19 mouse cellular contexts compared by ENCODE assay signal in the genomic region with DNA sequence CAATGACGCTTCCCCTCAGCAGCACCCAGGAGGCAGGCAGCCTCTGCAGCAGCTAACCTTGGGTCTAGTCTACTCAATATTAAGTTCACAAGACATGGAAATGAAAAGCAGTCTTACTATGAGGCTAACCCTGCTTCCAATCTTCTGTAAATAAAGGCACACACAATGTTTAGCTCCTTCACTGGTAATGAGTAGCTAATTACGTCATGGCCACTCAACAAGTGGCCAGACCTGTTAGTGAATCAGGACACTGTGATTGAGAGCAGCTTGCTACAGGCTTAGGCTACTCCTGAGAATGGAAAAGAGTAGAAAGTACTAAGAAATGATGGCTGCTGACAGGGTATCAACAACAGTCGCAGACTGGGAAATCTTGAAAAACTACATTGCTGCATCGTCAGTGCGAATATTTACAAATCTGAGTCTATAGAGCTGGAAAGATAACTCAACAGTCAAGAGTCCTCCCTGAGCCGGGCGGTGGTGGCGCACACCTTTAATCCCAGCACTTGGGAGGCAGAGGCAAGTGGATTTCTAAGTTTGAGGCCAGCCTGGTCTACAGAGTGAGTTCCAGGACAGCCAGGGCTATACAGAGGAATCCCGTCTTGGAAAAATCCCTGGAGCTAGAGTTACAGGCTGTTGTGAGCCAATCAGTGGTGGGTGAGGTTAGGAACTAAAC. TPM values are rescaled to one million over a fixed set of nuclear protein-coding genes. Genes with fewer than 3 reads are reported as not detected.
DNase-seq lines count a peak whose midpoint lies in the region; ATAC-seq and TF ChIP-seq lines count a peak whose summit lies in the region.
"Had no signal": no experiment of that assay in that cellular context is flagged by ENCODE, and none has a peak within 500 bp of the region (broad histone marks: within the 10 kb centered on the region; RNA-seq: fewer than 3 reads in every experiment).

No protein-coding gene starts in this region.

- no peaks in the 10 kb centered on the region for H3K27me3 ChIP-seq in intestine, embryonic 15.5 days (replicated peaks)
- no peaks in the 10 kb centered on the region for H3K27me3 ChIP-seq in intestine, postnatal 0 days (replicated peaks; ENCODE audit: control insufficient read depth, insufficient read depth, low read length)
- H3K27me3 ChIP-seq in midbrain, embryonic 11.5 days (ENCODE audit: control insufficient read depth, insufficient read depth, low read length): no peaks in the 10 kb centered on the region
- no peaks in the 10 kb centered on the region for H3K27me3 ChIP-seq in midbrain, embryonic 10.5 days (ENCODE audit: low read depth, poor library complexity, severe bottlenecking)
- H3K27me3 ChIP-seq in stomach, embryonic 14.5 days (ENCODE audit: control insufficient read depth, insufficient read depth, low read length): no peaks in the 10 kb centered on the region
- no peaks in the 10 kb centered on the region for H3K27me3 ChIP-seq in hindbrain, embryonic 13.5 days
- no peaks in the 10 kb centered on the region for H3K27me3 ChIP-seq in midbrain, postnatal 0 days (ENCODE audit: insufficient read depth, low read length)
- H3K27me3 ChIP-seq: embryonic facial prominence, embryonic 13.5 days; forebrain, embryonic 12.5 days; heart, embryonic 12.5 days had no signal

- WGBS in intestine, embryonic 15.5 days: 77% methylated on average over 9 of the region's 9 CpGs
- WGBS in intestine, postnatal 0 days: 71% methylated on average over 9 of the region's 9 CpGs
- WGBS in midbrain, embryonic 11.5 days: 95% methylated on average over 9 of the region's 9 CpGs
- 94% methylated on average over 9 of the region's 9 CpGs for WGBS in midbrain, embryonic 10.5 days
- WGBS in stomach, embryonic 14.5 days: 67% methylated on average over 9 of the region's 9 CpGs
- 96% methylated on average over 9 of the region's 9 CpGs for WGBS in hindbrain, embryonic 13.5 days
- 96% methylated on average over 9 of the region's 9 CpGs for WGBS in midbrain, postnatal 0 days

- no peaks in the 10 kb centered on the region for H3K36me3 ChIP-seq in intestine, embryonic 15.5 days
- H3K36me3 ChIP-seq in intestine, postnatal 0 days (ENCODE audit: control insufficient read depth, insufficient read depth): no peaks in the 10 kb centered on the region
- H3K36me3 ChIP-seq in midbrain, embryonic 11.5 days (ENCODE audit: control insufficient read depth, insufficient read depth, low read length): no peaks in the 10 kb centered on the region
- H3K36me3 ChIP-seq in midbrain, embryonic 10.5 days: no peaks in the 10 kb centered on the region; the same call in 1 of the 2 replicates
- no peaks in the 10 kb centered on the region for H3K36me3 ChIP-seq in stomach, embryonic 14.5 days (ENCODE audit: control insufficient read depth, insufficient read depth, low read length)
- no peaks in the 10 kb centered on the region for H3K36me3 ChIP-seq in hindbrain, embryonic 13.5 days
- H3K36me3 ChIP-seq in midbrain, postnatal 0 days (ENCODE audit: insufficient read depth, low read length): no peaks in the 10 kb centered on the region
- H3K36me3 ChIP-seq: embryonic facial prominence, embryonic 13.5 days; forebrain, embryonic 12.5 days had no signal

- H3K4me2 ChIP-seq in intestine, embryonic 15.5 days (replicated peaks): no peak overlapping the region
- H3K4me2 ChIP-seq in intestine, postnatal 0 days (replicated peaks; ENCODE audit: low read depth): no peak overlapping the region
- H3K4me2 ChIP-seq in midbrain, embryonic 11.5 days: no peak overlapping the region
- H3K4me2 ChIP-seq in stomach, embryonic 14.5 days (replicated peaks; ENCODE audit: low read depth, low read length): no peak overlapping the region
- H3K4me2 ChIP-seq in hindbrain, embryonic 13.5 days: no peak overlapping the region
- H3K4me2 ChIP-seq in midbrain, postnatal 0 days (ENCODE audit: low read depth, low read length, poor library complexity, severe bottlenecking): no peak overlapping the region
- H3K4me2 ChIP-seq: embryonic facial prominence, embryonic 13.5 days; forebrain, embryonic 12.5 days; heart, embryonic 12.5 days had no signal

- H3K9me3 ChIP-seq in intestine, embryonic 15.5 days: no peaks in the 10 kb centered on the region
- no peaks in the 10 kb centered on the region for H3K9me3 ChIP-seq in intestine, postnatal 0 days (ENCODE audit: control insufficient read depth)
- no peaks in the 10 kb centered on the region for H3K9me3 ChIP-seq in midbrain, embryonic 11.5 days (ENCODE audit: control insufficient read depth, low read length)
- H3K9me3 ChIP-seq in midbrain, embryonic 10.5 days (replicated peaks): peaks cover 6% of the 10 kb centered on the region; the same call in 1 of the 2 replicates
- no peaks in the 10 kb centered on the region for H3K9me3 ChIP-seq in stomach, embryonic 14.5 days (ENCODE audit: control insufficient read depth, low read depth, low read length)
- H3K9me3 ChIP-seq in hindbrain, embryonic 13.5 days: peaks cover 4% of the 10 kb centered on the region; the same call in 1 of the 2 replicates
- 0 out of 2 replicates have a peak, but pooled peaks cover 3% of the 10 kb centered on the region for H3K9me3 ChIP-seq in midbrain, postnatal 0 days (ENCODE audit: low read length)
- H3K9me3 ChIP-seq: forebrain, embryonic 12.5 days had no signal

- peak; percentile 23 for DNase-seq in midbrain, embryonic 11.5 days (ENCODE audit: low spot score, missing footprints)
- DNase-seq in midbrain, embryonic 10.5 days (ENCODE audit: low spot score): no peak
- peak; percentile 42 for DNase-seq in yolk sac, embryonic 10.5 days (ENCODE audit: low spot score)
- DNase-seq in midbrain, postnatal 0 days (ENCODE audit: low spot score): no peak
- DNase-seq: adrenal gland, postnatal 10 days; cerebellum, adult 11 months; cerebellum, adult 9-10 months; cerebellum, postnatal 25 days; gastrocnemius, postnatal 14 days; heart, postnatal 36 days had no signal

- no peak overlapping the region for H3K27ac ChIP-seq in intestine, embryonic 15.5 days
- H3K27ac ChIP-seq in intestine, postnatal 0 days (ENCODE audit: low read depth, low read length): no peak overlapping the region
- no peak overlapping the region for H3K27ac ChIP-seq in midbrain, embryonic 11.5 days (ENCODE audit: low read depth, low read length)
- no peak overlapping the region for H3K27ac ChIP-seq in midbrain, embryonic 10.5 days (replicated peaks)
- H3K27ac ChIP-seq in stomach, embryonic 14.5 days (ENCODE audit: low read length): no peak overlapping the region
- H3K27ac ChIP-seq in hindbrain, embryonic 13.5 days: no peak overlapping the region
- H3K27ac ChIP-seq in midbrain, postnatal 0 days (ENCODE audit: low read depth, low read length): no peak overlapping the region
- H3K27ac ChIP-seq: embryonic facial prominence, embryonic 13.5 days; forebrain, embryonic 12.5 days had no signal

- TF ChIP-seq CTCF in intestine, postnatal 0 days (IDR thresholded peaks at IDR 0.05; ENCODE audit: low read depth): no peak
- no peak for TF ChIP-seq CTCF in midbrain, postnatal 0 days (IDR thresholded peaks at IDR 0.05)

- no peak overlapping the region for H3K4me3 ChIP-seq in intestine, embryonic 15.5 days (replicated peaks)
- no peak overlapping the region for H3K4me3 ChIP-seq in intestine, postnatal 0 days (ENCODE audit: low read depth, low read length)
- H3K4me3 ChIP-seq in midbrain, embryonic 11.5 days (ENCODE audit: low read depth, low read length): no peak overlapping the region
- H3K4me3 ChIP-seq in midbrain, embryonic 10.5 days: no peak overlapping the region
- H3K4me3 ChIP-seq in stomach, embryonic 14.5 days (ENCODE audit: low read depth, low read length): no peak overlapping the region
- no peak overlapping the region for H3K4me3 ChIP-seq in hindbrain, embryonic 13.5 days
- H3K4me3 ChIP-seq in midbrain, postnatal 0 days (ENCODE audit: low read depth, low read length): no peak overlapping the region
- H3K4me3 ChIP-seq: embryonic facial prominence, embryonic 13.5 days; forebrain, embryonic 12.5 days; heart, embryonic 12.5 days had no signal

- H3K9ac ChIP-seq in intestine, embryonic 15.5 days: no peak overlapping the region
- H3K9ac ChIP-seq in intestine, postnatal 0 days (ENCODE audit: low read depth, low read length): no peak overlapping the region
- no peak overlapping the region for H3K9ac ChIP-seq in midbrain, embryonic 11.5 days (ENCODE audit: low read length)
- H3K9ac ChIP-seq in stomach, embryonic 14.5 days (replicated peaks; ENCODE audit: low read depth, low read length): no peak overlapping the region
- H3K9ac ChIP-seq in hindbrain, embryonic 13.5 days: no peak overlapping the region
- no peak overlapping the region for H3K9ac ChIP-seq in midbrain, postnatal 0 days (replicated peaks; ENCODE audit: low read length, poor library complexity, severe bottlenecking)
- H3K9ac ChIP-seq: embryonic facial prominence, embryonic 13.5 days; forebrain, embryonic 12.5 days; heart, embryonic 12.5 days had no signal

- no peaks in the 10 kb centered on the region for H3K4me1 ChIP-seq in intestine, embryonic 15.5 days (replicated peaks)
- H3K4me1 ChIP-seq in intestine, postnatal 0 days (replicated peaks; ENCODE audit: control insufficient read depth, insufficient read depth, low read length): no peaks in the 10 kb centered on the region
- no peaks in the 10 kb centered on the region for H3K4me1 ChIP-seq in midbrain, embryonic 11.5 days (ENCODE audit: control insufficient read depth, insufficient read depth, low read length)
- no peaks in the 10 kb centered on the region for H3K4me1 ChIP-seq in midbrain, embryonic 10.5 days
- H3K4me1 ChIP-seq in stomach, embryonic 14.5 days (ENCODE audit: control insufficient read depth, insufficient read depth, low read length): no peaks in the 10 kb centered on the region
- H3K4me1 ChIP-seq in hindbrain, embryonic 13.5 days (replicated peaks): no peaks in the 10 kb centered on the region
- H3K4me1 ChIP-seq in midbrain, postnatal 0 days (ENCODE audit: insufficient read depth, low read length): no peaks in the 10 kb centered on the region
- H3K4me1 ChIP-seq: embryonic facial prominence, embryonic 13.5 days; forebrain, embryonic 12.5 days had no signal

- 0 out of 2 replicates have a peak, but pooled peaks have one; percentile 31 for ATAC-seq in intestine, embryonic 15.5 days
- ATAC-seq in intestine, postnatal 0 days: no peak
- ATAC-seq in midbrain, embryonic 11.5 days (ENCODE audit: low FRiP score): no peak
- peak; percentile 67; the same call in 1 of the 2 replicates for ATAC-seq in stomach, embryonic 14.5 days (ENCODE audit: insufficient number of reproducible peaks, insufficient read depth, low FRiP score, low read depth)
- ATAC-seq in hindbrain, embryonic 13.5 days (ENCODE audit: low FRiP score): no peak
- ATAC-seq in midbrain, postnatal 0 days (ENCODE audit: low FRiP score): no peak
- ATAC-seq: forebrain, embryonic 16.5 days had no signal

RNA-seq across cellular contexts. Expression of a gene that starts 34.1 kb away (rescaled TPM):
- polyA plus RNA-seq in intestine, embryonic 15.5 days (2015; fragmentation: Nextera tagmentation; extraction: Ambion mirVana): 28.0 and 29.4 TPM in 2 replicates
- polyA plus RNA-seq in intestine, postnatal 0 days (2015; fragmentation: Nextera tagmentation; extraction: Ambion mirVana): 8.5 and 8.8 TPM in 2 replicates
- polyA plus RNA-seq in midbrain, embryonic 11.5 days (2014; fragmentation: Nextera tagmentation; extraction: Ambion mirVana): 16.8 and 17.9 TPM in 2 replicates
- polyA plus RNA-seq in midbrain, embryonic 10.5 days (2016; fragmentation: Nextera tagmentation; extraction: Ambion mirVana): 20.7 and 23.3 TPM in 2 replicates
- polyA plus RNA-seq in stomach, embryonic 14.5 days (2014; fragmentation: Nextera tagmentation; extraction: Ambion mirVana): 41.9 and 56.1 TPM in 2 replicates
- polyA plus RNA-seq in hindbrain, embryonic 13.5 days (2015; fragmentation: Nextera tagmentation; extraction: Ambion mirVana): 29.5 and 33.8 TPM in 2 replicates
- 66.7 and 69.7 TPM in 2 replicates for total RNA-seq in midbrain, postnatal 0 days (2014; rRNA removed)
- 47.4 and 49.4 TPM in 2 replicates for polyA plus RNA-seq in midbrain, postnatal 0 days (2015; fragmentation: Nextera tagmentation; extraction: Ambion mirVana)
- total RNA-seq: MEL had no signal

Comparison
In these comparisons a context has a peak if more than half of its experiments do, and no peak if none do; other contexts are left out.
1. ATAC-seq: peak in intestine, embryonic 15.5 days (single experiment) and stomach, embryonic 14.5 days (single experiment); none in intestine, postnatal 0 days (single experiment), midbrain, embryonic 11.5 days (single experiment), hindbrain, embryonic 13.5 days (single experiment) and midbrain, postnatal 0 days (single experiment).
2. DNase-seq: peak in midbrain, embryonic 11.5 days (single experiment) and yolk sac, embryonic 10.5 days (single experiment); none in midbrain, embryonic 10.5 days (single experiment) and midbrain, postnatal 0 days (single experiment).